Comparison of ENCODE assay signal across 7 mouse cellular contexts in the genomic region with DNA sequence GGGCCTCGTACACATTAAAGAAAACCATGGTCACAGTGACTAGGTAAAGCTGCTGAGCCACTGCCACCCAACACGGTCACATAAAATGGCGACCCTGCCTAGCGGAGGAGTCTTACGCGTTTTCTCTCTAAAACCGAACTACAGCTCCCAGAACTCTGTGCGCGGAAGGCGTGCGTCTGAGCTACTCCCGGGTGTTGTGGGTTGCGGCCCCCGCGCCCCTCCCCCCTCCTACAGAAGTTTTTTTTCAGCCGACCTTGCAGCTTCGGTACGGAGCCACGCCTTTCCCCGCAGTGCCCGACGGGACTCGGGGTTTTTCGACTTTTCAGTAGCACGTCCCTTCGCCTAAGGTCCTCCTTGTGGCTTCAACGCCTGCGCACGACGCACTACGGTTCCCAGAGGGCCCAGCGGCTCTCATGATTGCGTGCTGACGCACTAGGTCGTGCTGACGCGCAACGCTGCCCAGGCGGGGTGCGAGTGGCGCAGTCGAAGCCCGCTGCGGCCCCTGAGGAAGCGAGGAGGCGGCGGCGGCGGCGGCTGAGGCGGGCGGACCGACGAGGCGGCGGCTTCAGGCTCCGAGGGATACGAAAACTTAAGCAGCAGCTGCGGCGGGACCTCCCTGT. TPM values are rescaled to one million over a fixed set of nuclear protein-coding genes. Genes with fewer than 3 reads are reported as not detected.
DNase-seq lines count a peak whose midpoint lies in the region; ATAC-seq lines count a peak whose summit lies in the region.

No protein-coding gene starts in this region.

- H3K4me3 ChIP-seq in embryonic facial prominence, embryonic 12.5 days = peak overlapping the region; percentile 99
- H3K4me3 ChIP-seq in limb, embryonic 11.5 days (ENCODE audit: low read depth, low read length) = peak overlapping the region; percentile 99
- peak overlapping the region; percentile 99 for H3K4me3 ChIP-seq in midbrain, embryonic 14.5 days (replicated peaks; ENCODE audit: low read depth, low read length)

- H3K9me3 ChIP-seq in embryonic facial prominence, embryonic 12.5 days = no peaks in the 10 kb centered on the region
- H3K9me3 ChIP-seq in limb, embryonic 11.5 days (ENCODE audit: control insufficient read depth, low read length) = no peaks in the 10 kb centered on the region
- no peaks in the 10 kb centered on the region for H3K9me3 ChIP-seq in midbrain, embryonic 14.5 days (ENCODE audit: control insufficient read depth, low read length)

- peaks cover 23% of the 10 kb centered on the region for H3K4me1 ChIP-seq in embryonic facial prominence, embryonic 12.5 days
- peaks cover 14% of the 10 kb centered on the region for H3K4me1 ChIP-seq in limb, embryonic 11.5 days (ENCODE audit: control insufficient read depth, insufficient read depth, low read length)
- H3K4me1 ChIP-seq in midbrain, embryonic 14.5 days (ENCODE audit: control insufficient read depth, insufficient read depth, low read length) = peaks cover 31% of the 10 kb centered on the region

- no peaks in the 10 kb centered on the region for H3K27me3 ChIP-seq in embryonic facial prominence, embryonic 12.5 days
- no peaks in the 10 kb centered on the region for H3K27me3 ChIP-seq in limb, embryonic 11.5 days (ENCODE audit: control insufficient read depth, insufficient read depth, low read length)
- H3K27me3 ChIP-seq in midbrain, embryonic 14.5 days (ENCODE audit: control insufficient read depth, insufficient read depth, low read length) = no peaks in the 10 kb centered on the region

- peak overlapping the region; percentile 98 for H3K9ac ChIP-seq in embryonic facial prominence, embryonic 12.5 days
- peak overlapping the region; percentile 96 for H3K9ac ChIP-seq in limb, embryonic 11.5 days (ENCODE audit: low read length)
- peak overlapping the region; percentile 87 for H3K9ac ChIP-seq in midbrain, embryonic 14.5 days (replicated peaks; ENCODE audit: low read length)

- peaks cover 11% of the 10 kb centered on the region for H3K36me3 ChIP-seq in embryonic facial prominence, embryonic 12.5 days
- H3K36me3 ChIP-seq in limb, embryonic 11.5 days (ENCODE audit: control insufficient read depth, insufficient read depth, low read length) = peaks cover 2% of the 10 kb centered on the region; the same call in 1 of the 2 replicates
- peaks cover 10% of the 10 kb centered on the region for H3K36me3 ChIP-seq in midbrain, embryonic 14.5 days (ENCODE audit: control insufficient read depth, insufficient read depth, low read length)

- under 1% methylated on average over 58 of the region's 60 CpGs for WGBS in embryonic facial prominence, embryonic 12.5 days
- under 1% methylated on average over 60 of the region's 60 CpGs for WGBS in limb, embryonic 11.5 days
- WGBS in midbrain, embryonic 14.5 days = under 1% methylated on average over 60 of the region's 60 CpGs

- H3K27ac ChIP-seq in embryonic facial prominence, embryonic 12.5 days = peak overlapping the region; percentile 97
- peak overlapping the region; percentile 93 for H3K27ac ChIP-seq in limb, embryonic 11.5 days (replicated peaks; ENCODE audit: low read depth, low read length)
- H3K27ac ChIP-seq in midbrain, embryonic 14.5 days (replicated peaks; ENCODE audit: low read depth, low read length) = peak overlapping the region; percentile 99

- peak; percentile 94 for DNase-seq in adrenal gland, postnatal 25 days
- DNase-seq in heart, adult 11 months = peak; percentile 100
- peak; percentile 96 for DNase-seq in kidney, adult 18-20 months
- peak; percentile 96 for DNase-seq in limb, embryonic 11.5 days (ENCODE audit: low spot score)
- peak; percentile 100 for DNase-seq in midbrain, embryonic 14.5 days
- DNase-seq in spleen, adult 18-20 months = peak; percentile 89 to 97

- ATAC-seq in embryonic facial prominence, embryonic 12.5 days (ENCODE audit: insufficient number of reproducible peaks, insufficient read depth, low FRiP score, low TSS enrichment) = peak; percentile 99
- ATAC-seq in limb, embryonic 11.5 days (ENCODE audit: insufficient number of reproducible peaks, low FRiP score, low TSS enrichment, low read depth) = peak; percentile 94
- peak; percentile 98 for ATAC-seq in midbrain, embryonic 14.5 days (ENCODE audit: low FRiP score, low TSS enrichment)

- peak overlapping the region; percentile 70 for H3K4me2 ChIP-seq in embryonic facial prominence, embryonic 12.5 days (replicated peaks)
- H3K4me2 ChIP-seq in limb, embryonic 11.5 days (ENCODE audit: low read depth, severe bottlenecking) = peak overlapping the region; percentile 60
- H3K4me2 ChIP-seq in midbrain, embryonic 14.5 days (ENCODE audit: low read length) = peak overlapping the region; percentile 74

RNA-seq across cellular contexts. Expression of a gene that starts 12.5 kb away (rescaled TPM):
- 825 and 1,016 TPM in 2 replicates for total RNA-seq in adrenal gland, postnatal 25 days (2021)
- polyA plus RNA-seq in embryonic facial prominence, embryonic 12.5 days (2016; fragmentation: Nextera tagmentation; extraction: Ambion mirVana) = 657 and 663 TPM in 2 replicates
- 508 and 532 TPM in 2 replicates for polyA plus RNA-seq in limb, embryonic 11.5 days (2014; fragmentation: Nextera tagmentation; extraction: Ambion mirVana)
- 498 and 502 TPM in 2 replicates for polyA plus RNA-seq in midbrain, embryonic 14.5 days (2014; fragmentation: Nextera tagmentation; extraction: Ambion mirVana)

RNA-seq across cellular contexts. Expression of a gene that starts 17.0 kb away (rescaled TPM):
- total RNA-seq in adrenal gland, postnatal 25 days (2021) = 4.9 and 7.6 TPM in 2 replicates
- 57.7 and 58.5 TPM in 2 replicates for polyA plus RNA-seq in embryonic facial prominence, embryonic 12.5 days (2016; fragmentation: Nextera tagmentation; extraction: Ambion mirVana)
- 51.4 and 55.7 TPM in 2 replicates for polyA plus RNA-seq in limb, embryonic 11.5 days (2014; fragmentation: Nextera tagmentation; extraction: Ambion mirVana)
- polyA plus RNA-seq in midbrain, embryonic 14.5 days (2014; fragmentation: Nextera tagmentation; extraction: Ambion mirVana) = 70.7 and 95.4 TPM in 2 replicates

RNA-seq across cellular contexts. Expression of a gene that starts 26.1 kb away (rescaled TPM):
- total RNA-seq in adrenal gland, postnatal 25 days (2021) = 350 and 361 TPM in 2 replicates
- 1,164 and 1,169 TPM in 2 replicates for polyA plus RNA-seq in embryonic facial prominence, embryonic 12.5 days (2016; fragmentation: Nextera tagmentation; extraction: Ambion mirVana)
- polyA plus RNA-seq in limb, embryonic 11.5 days (2014; fragmentation: Nextera tagmentation; extraction: Ambion mirVana) = 1,135 and 1,167 TPM in 2 replicates
- 1,255 and 1,621 TPM in 2 replicates for polyA plus RNA-seq in midbrain, embryonic 14.5 days (2014; fragmentation: Nextera tagmentation; extraction: Ambion mirVana)

RNA-seq across cellular contexts. Expression of a gene that starts 31.5 kb away (rescaled TPM):
- 47.9 and 56.3 TPM in 2 replicates for total RNA-seq in adrenal gland, postnatal 25 days (2021)
- 122 and 125 TPM in 2 replicates for polyA plus RNA-seq in embryonic facial prominence, embryonic 12.5 days (2016; fragmentation: Nextera tagmentation; extraction: Ambion mirVana)
- 125 and 129 TPM in 2 replicates for polyA plus RNA-seq in limb, embryonic 11.5 days (2014; fragmentation: Nextera tagmentation; extraction: Ambion mirVana)
- polyA plus RNA-seq in midbrain, embryonic 14.5 days (2014; fragmentation: Nextera tagmentation; extraction: Ambion mirVana) = 210 and 220 TPM in 2 replicates

RNA-seq across cellular contexts. Expression of a gene that starts 33.0 kb away (rescaled TPM):
- not detected in 2 replicates for total RNA-seq in adrenal gland, postnatal 25 days (2021)
- 0.46 and 0.59 TPM in 2 replicates for polyA plus RNA-seq in embryonic facial prominence, embryonic 12.5 days (2016; fragmentation: Nextera tagmentation; extraction: Ambion mirVana)
- not detected in 2 replicates for polyA plus RNA-seq in limb, embryonic 11.5 days (2014; fragmentation: Nextera tagmentation; extraction: Ambion mirVana)
- 0.41 TPM in 1 of 2 replicates, not detected in the other for polyA plus RNA-seq in midbrain, embryonic 14.5 days (2014; fragmentation: Nextera tagmentation; extraction: Ambion mirVana)

Comparison
In these comparisons a context has a peak if more than half of its experiments do, and no peak if none do; other contexts are left out.
1. Peak in every context shown above with its lines: DNase-seq, ATAC-seq, H3K4me3 ChIP-seq and H3K27ac ChIP-seq.